Comparison of ENCODE assay signal across 12 mouse cellular contexts in genomic region chr4:63097603-63098002, GRCm38 (mm10). TPM values are rescaled to one million over a fixed set of nuclear protein-coding genes. Genes with fewer than 3 reads are reported as not detected.
DNase-seq lines count a peak whose midpoint lies in the region; ATAC-seq and TF ChIP-seq lines count a peak whose summit lies in the region.
"Had no signal": no experiment of that assay in that cellular context is flagged by ENCODE, and none has a peak within 500 bp of the region (broad histone marks: within the 10 kb centered on the region; RNA-seq: fewer than 3 reads in every experiment).

No protein-coding gene starts in this region.

- peak; percentile 32 to 58; a peak in 3 of 4 replicates for ATAC-seq in hematopoietic stem cell, adult 5-6 weeks (replicated peaks in 1 of 2; ENCODE audit: insufficient read depth in 1 of 2, low FRiP score in 2 of 2, low TSS enrichment in 1 of 2, low read depth in 1 of 2, poor library complexity in 2 of 2, severe bottlenecking in 2 of 2)
- ATAC-seq in stomach, postnatal 0 days (ENCODE audit: low FRiP score, low TSS enrichment) = 0 out of 2 replicates have a peak, but pooled peaks have one; percentile 10
- ATAC-seq in erythroblast, adult 5-6 weeks (replicated peaks; ENCODE audit: low FRiP score, poor library complexity, severe bottlenecking) = no peak

- H3K9ac ChIP-seq in stomach, postnatal 0 days (ENCODE audit: low read length) = no peak overlapping the region
- H3K9ac ChIP-seq: hindbrain, embryonic 15.5 days; limb, embryonic 12.5 days had no signal

- H3K9me3 ChIP-seq in stomach, postnatal 0 days (ENCODE audit: control insufficient read depth, low read length) = 0 out of 2 replicates have a peak, but pooled peaks cover 2% of the 10 kb centered on the region
- H3K9me3 ChIP-seq: hindbrain, embryonic 15.5 days had no signal

- WGBS in stomach, postnatal 0 days = 56% methylated on average over 1 of the region's 1 CpGs

- no peak overlapping the region for H3K4me2 ChIP-seq in stomach, postnatal 0 days (replicated peaks; ENCODE audit: low read depth)
- H3K4me2 ChIP-seq: hindbrain, embryonic 15.5 days; limb, embryonic 12.5 days had no signal

- H3K27ac ChIP-seq in stomach, postnatal 0 days (replicated peaks) = no peak overlapping the region
- H3K27ac ChIP-seq: hindbrain, embryonic 15.5 days; limb, embryonic 12.5 days had no signal

- no peak for TF ChIP-seq CTCF in stomach, postnatal 0 days (IDR thresholded peaks at IDR 0.05; ENCODE audit: low read depth)

- intact Hi-C loops in heart, postnatal 25 days (cut with DNase I) = no loop called here

- no peaks in the 10 kb centered on the region for H3K27me3 ChIP-seq in stomach, postnatal 0 days (ENCODE audit: control insufficient read depth, insufficient read depth, low read length)
- H3K27me3 ChIP-seq: hindbrain, embryonic 15.5 days; limb, embryonic 12.5 days had no signal

- no peak for TF ChIP-seq EP300 in stomach, postnatal 0 days (optimal IDR thresholded peaks at IDR 0.05)

- peak; percentile 59 for DNase-seq in heart, adult 18-20 months
- no peak for DNase-seq in heart, postnatal 25 days (ENCODE audit: low spot score)
- peak; percentile 74 for DNase-seq in ovary, adult 18-20 months (ENCODE audit: low spot score)
- DNase-seq in ovary, postnatal 10 days (ENCODE audit: low spot score) = no peak
- no peak for DNase-seq in stomach, postnatal 0 days (ENCODE audit: low spot score)
- no peak for DNase-seq in cerebellum, postnatal 36 days
- DNase-seq: cerebellum, postnatal 25 days had no signal

- no peak overlapping the region for H3K4me3 ChIP-seq in stomach, postnatal 0 days (ENCODE audit: low read depth, low read length)
- H3K4me3 ChIP-seq: hindbrain, embryonic 15.5 days; limb, embryonic 12.5 days; myocyte had no signal

- H3K36me3 ChIP-seq in stomach, postnatal 0 days (ENCODE audit: control insufficient read depth, insufficient read depth, low read length) = 0 out of 2 replicates have a peak, but pooled peaks cover 2% of the 10 kb centered on the region

- no peaks in the 10 kb centered on the region for H3K4me1 ChIP-seq in stomach, postnatal 0 days (replicated peaks; ENCODE audit: control insufficient read depth, insufficient read depth)
- H3K4me1 ChIP-seq: hindbrain, embryonic 15.5 days had no signal

RNA-seq across cellular contexts. Expression of gene Ambp, which starts 57.0 kb away (rescaled TPM):
- total RNA-seq in heart, adult 18-20 months (2021) = not detected
- not detected for total RNA-seq in heart, postnatal 25 days (2021)
- not detected in 2 replicates for total RNA-seq in hematopoietic stem cell, adult 5-6 weeks (2017)
- 8.2 and 10.6 TPM in 2 replicates for polyA plus RNA-seq in stomach, postnatal 0 days (2015; fragmentation: Nextera tagmentation; extraction: Ambion mirVana)
- not detected in 2 replicates for total RNA-seq in erythroblast, adult 5-6 weeks (2015; ENCODE audit: low replicate concordance)
- total RNA-seq in erythroblast, adult 5-6 weeks (2017; ENCODE audit: low replicate concordance) = not detected in 2 replicates
- polyA plus RNA-seq: myocyte had no signal

Comparison
In these comparisons a context has a peak if more than half of its experiments do, and no peak if none do; other contexts are left out.
1. DNase-seq: peak in heart, adult 18-20 months (2 of 2) and ovary, adult 18-20 months (single experiment); none in heart, postnatal 25 days (single experiment), ovary, postnatal 10 days (single experiment), stomach, postnatal 0 days (single experiment) and cerebellum, postnatal 36 days (0 of 2).